Mouse (Mus musculus): Measurements from ENCODE around the gene Gm20388.

GRCm38 (mm10) chr8:121905420-121905819 is 1994.8 kb downstream of the Gm20388 start:
- TF ChIP-seq POLR2A (IDR thresholded peaks at IDR 0.05; ENCODE audit: insufficient read depth, low read length), result no peak
- no peak for TF ChIP-seq CTCF (IDR thresholded peaks at IDR 0.05; ENCODE audit: low read depth, low read length)
- TF ChIP-seq EP300 (IDR thresholded peaks at IDR 0.05; ENCODE audit: insufficient read depth, low read depth, low read length), result no peak

All from ES-Bruce4 (cell line).